Mouse (Mus musculus): Measurements from ENCODE around the gene Col6a6.

DNA sequence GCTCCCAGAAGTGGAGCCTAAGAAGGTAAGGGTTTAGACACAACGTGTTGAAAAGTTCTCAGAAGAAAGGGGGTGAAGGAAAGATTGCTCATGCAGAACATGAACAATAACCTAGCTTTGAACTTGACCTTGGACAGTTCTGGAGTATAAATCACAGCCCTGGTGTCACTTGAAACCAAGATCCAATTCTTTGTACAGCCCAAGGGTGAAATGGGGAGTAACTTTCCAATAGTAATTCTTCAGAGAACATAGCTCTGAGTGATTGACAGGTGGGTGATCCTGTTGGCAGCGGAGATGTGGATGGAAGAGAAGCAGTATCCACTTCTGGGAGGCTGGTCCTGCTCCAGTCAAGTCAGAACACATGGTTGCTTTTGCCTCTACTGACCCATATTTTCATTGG, 62.1 kb downstream of the Col6a6 start:
- no peak for TF ChIP-seq CTCF (IDR thresholded peaks at IDR 0.05)
- TF ChIP-seq POLR2A (IDR thresholded peaks at IDR 0.05; ENCODE audit: insufficient read depth, low read depth, low read length) = no peak
